Mouse (Mus musculus) spleen, adult 2 months (tissue): ENCODE data around the gene Lmf2.

Source experiments
- CTCF ChIP-seq: fragments of 200-500 bp; IDR thresholded peaks from 2 replicates; pipeline ENCODE4 v1.5.1; 2011; ENCODE audit warnings: mild to moderate bottlenecking, inconsistent platforms; ENCODE audit not compliant: insufficient read depth, insufficient read length, insufficient replicate concordance; ENCODE audit errors: extremely low read depth
- POLR2A ChIP-seq: fragments of 200-500 bp; IDR thresholded peaks from 2 replicates; pipeline ENCODE4 v1.6.1; 2011; ENCODE audit warnings: low read depth, low read length, inconsistent platforms

DNA sequence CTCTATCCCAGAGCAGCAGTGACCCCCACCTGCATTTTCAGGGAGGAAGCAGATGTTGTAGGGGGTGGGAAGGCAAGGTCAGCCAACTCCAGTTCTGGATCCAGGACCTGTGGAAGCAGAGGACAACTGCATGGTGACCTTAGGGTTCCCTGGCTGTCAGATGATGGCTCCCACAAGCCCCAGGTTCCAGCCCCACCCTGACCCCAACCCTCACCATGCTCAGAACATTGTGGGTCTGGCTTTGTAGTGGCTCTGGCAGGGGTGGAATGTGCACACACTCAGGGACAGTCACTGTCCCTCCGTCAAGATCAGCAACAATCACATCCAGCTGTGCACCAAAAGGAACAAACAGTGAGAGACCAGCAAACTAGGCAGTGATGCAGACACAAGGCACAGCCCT lies 49.5 kb downstream of the Lmf2 start:
- TF ChIP-seq CTCF (no peak), POLR2A (no peak)
